Mouse (Mus musculus): ENCODE results near the gene Cst11.
"Not testable (repeated sequence)": the region's sequence is repeated elsewhere in the genome, so short reads cannot be mapped to it uniquely, and the experiment has no call there.

- not testable (repeated sequence) for TF ChIP-seq CTCF (IDR thresholded peaks at IDR 0.05; ENCODE audit: low read depth, low read length); EP300 (IDR thresholded peaks at IDR 0.05; ENCODE audit: insufficient read depth, low read depth, low read length); POLR2A (IDR thresholded peaks at IDR 0.05; ENCODE audit: insufficient read depth, low read length)
These were observed at the start of gene Cst11 for GRCm38 (mm10) chr2:148771397-148771796.

Measured in ES-Bruce4 (cell line).